Mouse (Mus musculus): ENCODE measurements at regions not wholly inside any gene's neighbourhood (a gene's known extent, or its start where the extent isn't known, plus 50 kb on each side); places are given as distances from the start of the nearest gene placed in this dataset.

- TF ChIP-seq CTCF (IDR thresholded peaks at IDR 0.05; ENCODE audit: low read depth) (no peak), EP300 (IDR thresholded peaks at IDR 0.05; ENCODE audit: low read depth) (no peak)
These were observed 211.1 kb upstream of the Cxadr start for GRCm38 (mm10) chr16:78090155-78090554.

Data from liver, embryonic 14.5 days (tissue).